Mouse (Mus musculus) left cerebral cortex, postnatal 25 days (tissue): ENCODE results near the gene Tnfrsf26. TPM values are rescaled to one million over a fixed set of nuclear protein-coding genes. Genes with fewer than 3 reads are reported as not detected.
A peak's percentile ranks its signal among the peaks of the same experiment; 100 is the strongest.

Source experiments
- DNase-seq, 2 experiments: peaks; one replicate each; pipeline ENCODE4 v3.0.0; 2022; ENCODE audit warnings: low spot score in 2 of 2, mixed read lengths in 1 of 2
- intact Hi-C: fragments of 180-260 bp; cut with DNase I; formaldehyde crosslinking; loops from one replicate; pipeline ENCODE4 v1.15.1; 2025
- microRNA-seq, 2 experiments: library from miRNA; unstranded; fragments of <30 nt; microRNA quantifications; one replicate each; pipeline ENCODE4 v1.2.0; 2022
- total RNA-seq, 2 experiments: library from RNA; stranded (reverse); gene quantifications; 2 replicates each; pipeline ENCODE4 v1.2.3; 2021

Gene Tnfrsf26
- total RNA-seq, 2 experiments from 2014 or later = not detected

DNA sequence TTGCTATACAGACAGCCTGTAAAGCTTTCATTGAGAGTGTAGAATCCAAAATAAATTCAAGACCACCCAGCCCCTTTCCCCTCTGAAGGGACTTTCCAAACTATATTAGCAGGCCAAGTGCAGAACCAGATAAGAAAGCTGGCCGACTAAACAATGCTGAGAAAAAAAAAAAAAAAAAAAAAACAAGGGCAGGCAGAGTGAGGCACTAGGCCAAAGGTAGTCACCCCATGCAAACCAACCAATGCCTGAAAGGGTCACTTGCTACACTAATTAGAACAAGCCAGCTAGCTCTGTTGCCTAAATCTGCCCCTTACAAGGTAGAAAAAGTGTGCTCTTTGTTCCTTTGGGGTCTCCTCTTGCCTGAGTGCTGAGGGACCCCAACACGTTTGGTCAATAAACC lies 23.6 kb downstream of the Tnfrsf26 start:
- intact Hi-C loops = loop anchor here (5.0 kb wide), 1 partner anchor 82 kb away; the partner anchor contains the start of gene Tnfrsf23
- no peak for DNase-seq

DNA sequence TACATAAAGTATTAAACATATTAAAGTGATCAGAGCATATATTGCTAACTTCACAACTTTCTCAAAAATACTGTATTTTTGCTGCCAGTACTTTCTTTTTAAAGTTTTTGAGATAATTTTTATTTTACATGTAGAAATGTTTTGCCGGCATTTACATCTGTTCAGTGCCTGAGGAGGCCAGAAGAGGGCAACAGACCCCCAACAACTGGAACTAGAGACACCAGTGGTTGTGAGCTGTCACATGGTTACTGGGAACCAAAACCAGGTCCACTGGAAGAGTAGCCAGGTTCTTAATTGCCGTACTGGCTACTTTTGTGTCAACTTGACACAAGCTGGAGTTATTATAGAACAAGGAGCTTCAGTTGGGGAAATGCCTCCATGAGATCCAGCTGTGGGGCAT lies 26.8 kb downstream of the Tnfrsf26 start:
- intact Hi-C loops = loop anchor here (5.0 kb wide), 1 partner anchor 86 kb away; the partner anchor contains the start of gene Tnfrsf23
- no peak for DNase-seq

DNA sequence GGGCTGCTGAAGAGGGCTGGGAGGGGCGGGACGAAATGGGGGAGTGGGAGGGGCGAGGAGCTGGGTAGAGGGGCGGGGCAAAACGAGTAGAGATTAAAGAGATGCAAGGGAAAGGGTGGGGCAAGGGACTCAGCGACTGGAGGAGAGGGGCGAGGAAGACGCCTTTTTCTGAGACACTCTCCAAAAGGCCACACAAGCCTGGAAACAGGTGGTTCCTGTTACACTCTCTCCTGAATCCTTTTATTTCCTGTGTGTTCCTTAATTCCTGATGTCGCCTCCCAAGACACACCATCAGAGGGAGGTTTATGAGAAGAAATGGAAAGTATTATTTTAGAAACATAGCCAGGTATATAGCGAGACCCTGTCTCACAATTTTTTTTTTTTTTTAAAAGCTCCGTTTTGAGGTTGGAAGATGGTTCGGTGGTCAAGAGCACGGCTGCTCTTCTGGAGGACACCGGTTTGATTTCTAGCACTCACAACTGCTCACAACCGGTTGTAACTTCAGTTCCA lies 28.2 kb downstream of the Tnfrsf26 start:
- intact Hi-C loops = loop anchor here (5.0 kb wide), 1 partner anchor 87 kb away; the partner anchor contains the start of gene Tnfrsf23
- no peak for DNase-seq

DNA sequence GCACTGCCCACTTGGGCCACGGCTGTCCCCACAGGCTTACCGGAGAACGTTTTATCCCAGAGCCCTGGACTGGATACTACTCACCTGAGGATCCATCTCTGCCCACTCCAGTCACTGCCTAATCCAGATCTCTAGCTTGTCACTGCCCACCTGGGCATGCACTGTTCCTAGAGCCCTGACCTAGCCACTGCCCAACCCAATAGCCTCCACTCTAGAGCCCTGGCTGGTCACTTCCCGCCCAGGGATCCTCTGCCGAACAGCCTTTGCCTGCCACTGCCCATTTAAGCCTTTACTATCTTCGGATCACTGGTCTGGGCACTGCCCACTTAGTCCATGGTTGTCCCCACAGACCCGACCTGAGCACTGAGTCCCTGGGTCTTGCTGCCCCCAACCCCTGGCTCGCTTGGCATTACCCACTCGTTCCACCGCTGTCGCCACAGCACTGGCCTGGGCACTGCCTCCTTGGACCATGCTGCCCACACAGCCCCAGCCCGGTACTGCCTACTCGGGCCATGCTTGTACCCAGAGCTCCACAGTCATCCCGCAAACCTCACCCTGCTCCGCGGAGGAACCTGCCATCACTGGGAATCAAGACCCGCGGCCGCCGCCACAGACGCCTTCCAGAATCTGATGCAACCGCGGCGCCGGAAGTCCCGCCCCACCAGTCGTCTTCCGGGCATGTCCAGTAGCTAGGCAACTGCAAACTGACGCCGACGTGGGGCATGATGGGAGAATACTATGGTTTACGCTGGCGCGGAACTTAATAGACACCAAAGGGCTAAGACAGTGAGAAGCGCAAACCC lies 28.9 kb downstream of the Tnfrsf26 start, which contains the start of gene Cars:
Gene Cars (minus strand): TSS at position 663 of the 803 bp plus-strand sequence.
- DNase-seq = peak; percentile 93 to 96
- intact Hi-C loops = loop anchor here (5.0 kb wide), 2 partner anchors 47 to 88 kb away; partner anchors contain the start of gene Tnfrsf23

DNA sequence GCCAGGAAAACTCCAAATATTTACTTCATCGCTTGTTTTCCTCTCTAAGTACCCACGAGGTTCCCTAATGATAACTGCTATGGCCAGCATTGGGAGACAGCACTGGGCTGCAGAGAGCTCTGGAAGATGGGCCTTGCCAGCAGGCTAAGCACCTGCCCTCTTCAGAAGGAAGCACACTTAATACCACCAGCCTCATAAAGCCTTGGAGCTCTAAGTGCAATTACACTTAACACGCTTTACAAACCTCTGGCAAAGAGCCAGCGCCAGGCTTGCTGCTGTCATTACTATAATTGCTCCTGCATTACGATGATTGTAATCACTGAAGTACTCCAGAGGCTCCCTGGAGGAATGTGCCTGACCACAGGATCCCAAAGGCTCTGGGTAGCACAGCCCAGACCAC lies 33.7 kb downstream of the Tnfrsf26 start:
- intact Hi-C loops = loop anchor here (5.0 kb wide), 1 partner anchor 43 kb away; no protein-coding TSS in a partner anchor

DNA sequence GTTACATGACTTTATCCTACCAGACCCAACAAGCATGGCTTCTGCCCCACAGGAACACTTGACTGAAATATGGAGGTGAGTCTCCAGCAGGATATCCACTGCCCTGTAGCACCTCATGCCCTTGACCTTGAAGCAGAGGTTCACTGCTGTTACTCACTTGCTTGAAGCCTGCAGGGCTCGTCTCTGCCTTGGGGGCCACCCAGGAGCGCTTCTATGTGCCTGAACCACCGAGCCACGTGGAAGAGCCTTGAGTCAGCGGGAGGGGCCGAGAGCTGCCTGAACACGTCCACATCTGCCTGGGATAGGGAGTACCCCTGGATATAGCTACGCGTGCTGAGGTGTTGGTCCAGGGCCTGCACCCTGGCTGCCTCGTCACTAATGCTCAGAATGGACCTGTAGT lies 36.3 kb downstream of the Tnfrsf26 start:
- no peak for DNase-seq
- intact Hi-C loops = no loop called here

More for the DNA sequence above, 33.7 kb downstream of the Tnfrsf26 start:
- no peak for DNase-seq

DNA sequence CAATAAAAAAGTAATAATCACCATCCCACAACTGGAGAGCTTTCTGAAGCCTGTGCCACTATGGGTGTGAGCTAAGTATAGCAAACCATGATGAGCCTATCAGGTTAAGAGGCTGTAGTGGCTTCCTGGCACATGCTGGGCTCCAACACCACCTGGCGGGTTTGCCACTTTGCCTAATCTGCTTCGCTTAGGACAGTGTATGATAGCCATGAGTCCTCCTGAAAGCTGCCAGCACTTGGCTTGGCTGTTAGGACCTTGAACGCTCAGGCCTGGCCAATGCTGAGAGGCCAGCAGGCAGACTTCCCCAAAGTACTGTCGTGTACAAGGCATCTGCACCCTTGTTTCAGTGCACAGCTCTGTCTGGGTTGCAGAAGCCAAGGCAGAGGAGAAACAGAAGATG lies 40.5 kb downstream of the Tnfrsf26 start:
- intact Hi-C loops = loop anchor here (5.0 kb wide), 1 partner anchor 109 kb away; no protein-coding TSS in a partner anchor

DNA sequence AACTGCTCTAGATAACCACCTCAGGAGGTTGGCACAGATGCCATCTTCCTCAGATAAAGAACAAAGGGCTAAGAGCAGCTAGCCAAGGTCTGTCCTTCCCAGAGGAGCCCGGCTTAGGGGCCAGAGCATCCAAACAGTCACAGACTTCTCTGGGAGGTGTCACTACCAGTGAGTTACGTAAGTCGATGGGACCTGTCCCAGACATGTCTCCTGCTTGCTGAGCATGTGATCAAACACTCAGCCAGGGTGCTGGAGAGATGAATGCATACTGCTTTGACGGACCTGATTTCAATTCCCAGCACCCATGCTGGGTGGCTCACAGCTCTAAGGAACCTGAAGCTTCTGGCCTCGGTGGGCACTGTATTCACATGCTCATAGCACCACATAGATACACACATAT lies 40.9 kb downstream of the Tnfrsf26 start:
- intact Hi-C loops = loop anchor here (5.0 kb wide), 1 partner anchor 110 kb away; no protein-coding TSS in a partner anchor
- DNase-seq = no peak

More for the DNA sequence above, 40.5 kb downstream of the Tnfrsf26 start:
- DNase-seq = no peak

DNA sequence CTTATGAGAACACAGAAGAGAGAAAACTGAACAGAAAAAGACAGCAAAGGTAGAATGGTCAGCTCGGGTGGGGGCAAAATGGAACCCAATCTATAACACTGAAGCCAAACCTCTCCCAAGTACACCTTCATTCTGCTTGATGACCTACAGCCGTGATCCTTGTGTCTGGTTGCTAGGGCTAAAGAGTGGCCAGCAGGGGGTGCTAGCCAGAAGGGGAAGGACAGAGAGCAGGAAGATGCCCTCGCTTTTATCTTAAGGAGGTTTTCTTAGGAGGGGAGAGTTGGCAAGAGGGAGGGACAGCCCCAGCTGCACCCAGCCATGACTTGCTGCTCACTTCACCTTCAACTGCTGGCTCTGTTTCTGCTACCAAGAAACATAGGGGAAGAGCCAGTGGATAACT lies 44.6 kb downstream of the Tnfrsf26 start:
- DNase-seq = peak; percentile 41 to 56
- intact Hi-C loops = loop anchor here (2.0 kb wide), 1 partner anchor 181 kb away; no protein-coding TSS in a partner anchor

DNA sequence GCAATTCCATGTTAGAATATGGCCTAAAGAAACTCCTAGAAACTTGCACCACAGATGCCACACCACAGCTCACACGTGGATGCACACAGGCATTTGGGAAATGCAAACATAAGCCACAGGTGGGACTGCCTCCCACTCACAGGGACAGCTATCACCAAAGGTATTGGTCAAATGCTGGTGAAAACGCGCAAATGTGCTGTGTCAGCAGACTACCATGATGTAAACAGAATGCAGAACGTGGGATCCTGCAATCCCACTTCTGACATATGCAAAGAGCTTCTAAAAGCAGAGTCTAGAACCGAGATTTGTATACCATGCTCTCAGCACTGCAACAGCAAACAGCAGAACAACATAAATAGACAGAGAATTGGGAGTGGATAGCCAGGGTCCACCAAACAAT lies 45.5 kb downstream of the Tnfrsf26 start:
- intact Hi-C loops = loop anchor here (2.0 kb wide), 1 partner anchor 182 kb away; no protein-coding TSS in a partner anchor
- DNase-seq = no peak

DNA sequence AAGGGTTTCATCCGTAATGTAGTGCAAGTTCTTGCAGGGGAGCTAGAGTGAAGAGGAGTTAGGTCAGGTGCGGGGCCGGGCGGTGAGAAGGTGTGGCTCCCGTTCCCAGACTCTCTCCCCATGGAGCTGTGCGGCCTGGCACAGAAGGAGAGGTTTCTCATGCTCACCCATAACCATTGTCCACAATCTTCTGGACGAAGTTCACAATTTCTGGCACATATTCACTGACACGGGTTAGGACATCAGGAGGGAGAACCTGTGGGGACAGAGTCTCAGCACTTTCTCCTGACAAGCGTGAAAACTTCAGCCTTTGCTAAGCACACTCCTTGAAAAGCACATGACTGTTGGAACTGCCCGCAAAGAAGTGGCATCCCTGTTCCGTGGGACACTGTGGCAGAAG lies 52.8 kb downstream of the Tnfrsf26 start:
- no peak for DNase-seq
- intact Hi-C loops = no loop called here

DNA sequence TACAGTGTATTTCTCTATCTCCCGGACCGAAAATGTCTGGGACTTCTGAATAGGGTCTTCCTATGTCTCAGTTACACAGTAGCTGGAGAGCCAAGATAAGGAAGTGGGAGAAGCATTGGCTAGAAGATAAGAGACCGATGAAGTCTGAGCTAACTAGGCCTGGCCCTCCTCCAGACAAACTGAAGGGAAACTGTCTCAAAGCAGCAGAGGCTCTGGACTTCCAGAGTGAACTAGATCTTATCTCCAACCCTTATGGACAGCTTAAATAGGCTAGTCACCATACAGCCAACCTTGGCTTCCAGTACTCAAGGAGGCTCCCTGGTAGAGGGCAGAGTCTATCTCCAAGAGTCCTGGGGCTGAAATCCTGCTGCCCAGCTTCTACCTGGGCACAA lies 62.9 kb downstream of the Tnfrsf26 start:
- intact Hi-C loops = no loop called here
- DNase-seq = no peak

DNA sequence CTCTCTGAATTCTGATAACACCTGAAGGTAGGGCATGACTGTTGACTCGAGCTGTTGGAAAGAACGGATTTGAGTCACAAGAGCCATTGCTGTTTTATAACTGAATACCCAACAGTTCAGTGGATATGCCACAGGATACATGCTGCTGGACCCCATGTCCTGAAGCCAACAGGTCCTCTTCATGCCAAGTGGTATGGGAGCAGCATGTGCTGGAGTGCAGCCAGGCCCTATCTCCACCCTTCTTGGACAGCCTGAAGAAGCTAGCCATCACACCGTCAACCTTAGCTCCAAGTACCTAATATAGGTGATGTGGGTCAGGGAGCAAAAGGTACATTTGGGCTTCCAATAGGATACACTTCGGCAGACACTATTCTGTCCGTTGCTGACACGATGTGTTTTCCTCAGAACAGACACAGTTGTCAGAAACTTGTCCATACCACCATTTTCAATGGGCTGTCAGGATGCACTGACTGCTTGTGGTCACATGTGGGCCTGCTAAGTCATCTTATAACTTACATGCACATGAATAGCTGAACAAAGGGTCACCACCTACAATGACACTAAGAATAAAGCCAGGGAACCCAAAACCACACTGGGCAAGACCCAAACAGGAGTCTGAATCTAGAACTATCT lies 63.4 kb downstream of the Tnfrsf26 start:
- intact Hi-C loops = no loop called here
- no peak for DNase-seq

DNA sequence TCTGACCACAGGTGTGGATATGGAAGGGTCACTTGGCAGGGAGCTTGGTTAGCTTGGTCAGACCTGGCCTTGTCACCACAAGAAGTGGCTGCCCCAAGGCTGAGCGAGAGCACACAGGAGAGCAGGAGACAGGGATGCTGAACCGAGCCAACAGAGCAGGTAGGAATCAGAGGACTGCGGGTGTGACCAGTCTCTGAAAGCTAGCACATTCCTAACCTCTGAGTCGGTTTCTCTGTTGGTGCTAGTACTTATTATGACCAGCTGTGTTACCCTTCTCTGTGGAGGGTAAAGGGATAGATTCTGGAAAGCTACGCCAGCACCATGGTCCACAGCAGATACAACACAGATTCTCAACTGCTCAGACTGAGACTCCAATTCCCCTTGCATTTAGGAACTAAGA lies 64.7 kb downstream of the Tnfrsf26 start:
- intact Hi-C loops = no loop called here
- DNase-seq = no peak

Small RNA genes within 50 kb of the gene (microRNA-seq; reads per million reads assigned to microRNA genes)
- 0 to 1.5 reads per million in 2 experiments for gene Mir7064

Other genes with a start within 250 kb of the Tnfrsf26 start
- 10 to 100 TPM; 10.7 to 11.4 TPM for gene Cdkn1c, start 167.7 kb downstream of the Tnfrsf26 start, total RNA-seq
- under 1 TPM in 1 of 2 experiments, not detected in 1; 0.78 TPM for gene Slc22a18, start 155.0 kb downstream of the Tnfrsf26 start, total RNA-seq
- gene Phlda2, start 125.6 kb downstream of the Tnfrsf26 start, total RNA-seq = not detected
- gene Nap1l4, start 79.6 kb downstream of the Tnfrsf26 start, total RNA-seq = 100 to 1,000 TPM; 104 to 113 TPM
- gene Cars, start 28.6 kb downstream of the Tnfrsf26 start, total RNA-seq = 10 to 100 TPM; 52.6 to 53.8 TPM
- 1 to 10 TPM; 1.0 to 1.4 TPM for gene Tnfrsf22, start 20.9 kb upstream of the Tnfrsf26 start, total RNA-seq
- gene Tnfrsf23, start 57.1 kb upstream of the Tnfrsf26 start, total RNA-seq = 1 to 10 TPM; 1.2 to 1.3 TPM
- 10 to 100 TPM; 28.7 to 36.8 TPM for gene Osbpl5, start 128.3 kb upstream of the Tnfrsf26 start, total RNA-seq
- not detected for gene Mrgprg, start 138.3 kb upstream of the Tnfrsf26 start, total RNA-seq
- gene Mrgpre, start 155.8 kb upstream of the Tnfrsf26 start, total RNA-seq = 1 to 10 TPM; 7.1 to 7.6 TPM
- 1 to 10 TPM; 4.8 to 6.6 TPM for gene Nadsyn1, start 194.1 kb upstream of the Tnfrsf26 start, total RNA-seq
- 10 to 100 TPM; 44.1 to 45.9 TPM for gene Dhcr7, start 194.4 kb upstream of the Tnfrsf26 start, total RNA-seq
- not detected for gene Gm498, start 238.1 kb upstream of the Tnfrsf26 start, total RNA-seq